Mouse (Mus musculus): ENCODE results near the gene Pdlim1. TPM values are rescaled to one million over a fixed set of nuclear protein-coding genes. Genes with fewer than 3 reads are reported as not detected.

Gene Pdlim1
- polyA plus RNA-seq, 1 experiment from 2014 or later: 211 TPM

Other genes with a start within 250 kb of the Pdlim1 start
- gene Cyp2c54, start 198.0 kb downstream of the Pdlim1 start, polyA plus RNA-seq (2015; fragmentation: Nextera tagmentation; extraction: Ambion mirVana): not detected in 2 replicates
- gene Cyp2c50, start 182.2 kb downstream of the Pdlim1 start, polyA plus RNA-seq (2015; fragmentation: Nextera tagmentation; extraction: Ambion mirVana): not detected in 2 replicates
- gene Cyp2c70, start 84.5 kb downstream of the Pdlim1 start, polyA plus RNA-seq (2015; fragmentation: Nextera tagmentation; extraction: Ambion mirVana): 3.4 and 4.0 TPM in 2 replicates
- 72.1 and 76.3 TPM in 2 replicates for gene Sorbs1, start 241.9 kb upstream of the Pdlim1 start, polyA plus RNA-seq (2015; fragmentation: Nextera tagmentation; extraction: Ambion mirVana)